Mouse (Mus musculus): ENCODE data around the gene Pou5f1.

The Pou5f1 gene

DNA sequence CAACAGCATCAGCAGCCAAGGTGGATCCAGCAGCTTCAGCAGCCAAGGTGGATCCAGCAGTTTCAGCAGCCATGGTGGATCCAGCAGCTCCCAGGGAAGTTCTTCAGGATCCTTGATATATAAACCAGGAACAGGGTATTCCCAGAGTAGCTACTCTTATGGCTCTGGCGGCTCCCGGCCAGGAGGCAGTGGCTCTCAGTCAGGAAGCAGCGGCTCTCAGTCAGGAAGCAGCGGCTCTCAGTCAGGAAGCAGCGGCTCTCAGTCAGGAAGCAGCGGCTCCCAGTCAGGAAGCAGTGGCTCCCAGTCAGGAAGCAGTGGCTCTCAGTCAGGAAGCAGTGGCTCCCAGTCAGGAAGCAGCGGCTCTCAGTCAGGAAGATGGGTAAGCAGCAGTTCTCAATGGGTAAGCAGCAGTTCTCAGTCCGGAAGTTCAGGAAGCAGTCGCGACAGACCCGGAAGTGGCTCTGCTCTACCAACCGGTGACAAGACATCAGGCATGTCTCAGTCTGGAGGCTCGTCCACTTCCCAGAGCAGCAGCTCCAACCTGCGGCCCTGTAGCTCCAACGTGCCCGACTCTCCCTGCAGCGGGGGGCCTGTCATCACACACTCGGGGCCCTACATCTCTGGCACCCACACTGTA, 49.1 kb downstream of the Pou5f1 start:
- DNase-seq = no peak

DNA sequence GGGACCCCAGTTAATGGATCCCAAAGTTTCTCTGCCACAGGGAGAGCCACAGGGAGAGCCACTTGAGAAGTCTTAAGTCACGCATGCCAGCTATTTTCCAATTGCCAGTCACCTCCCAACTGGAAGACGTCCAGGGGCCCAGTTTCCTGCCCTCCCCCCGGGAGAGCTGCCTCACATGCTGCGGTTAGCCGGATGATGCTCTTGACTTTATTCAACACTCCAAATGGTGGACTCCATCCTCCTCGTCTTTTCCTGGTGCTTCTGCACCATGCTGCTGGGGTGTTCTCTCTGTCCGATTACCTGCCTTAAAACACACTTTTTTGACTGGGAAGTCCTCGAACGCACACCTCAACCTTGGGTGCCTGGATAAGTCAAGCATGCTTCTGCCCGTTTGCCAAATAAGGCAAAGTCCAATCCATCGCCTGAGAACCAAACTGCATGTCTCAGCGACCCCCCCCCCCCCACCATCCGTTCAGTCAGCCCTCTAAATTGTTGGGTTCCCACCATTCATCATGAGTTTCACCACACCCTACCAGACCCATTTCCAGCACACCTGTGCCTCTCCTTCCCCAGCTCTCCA, 50.5 kb downstream of the Pou5f1 start:
- DNase-seq = no peak

- DNase-seq = peak; percentile 48
These were observed 51.0 kb downstream of the Pou5f1 start for GRCm38 (mm10) chr17:35556812-35557211.

DNA sequence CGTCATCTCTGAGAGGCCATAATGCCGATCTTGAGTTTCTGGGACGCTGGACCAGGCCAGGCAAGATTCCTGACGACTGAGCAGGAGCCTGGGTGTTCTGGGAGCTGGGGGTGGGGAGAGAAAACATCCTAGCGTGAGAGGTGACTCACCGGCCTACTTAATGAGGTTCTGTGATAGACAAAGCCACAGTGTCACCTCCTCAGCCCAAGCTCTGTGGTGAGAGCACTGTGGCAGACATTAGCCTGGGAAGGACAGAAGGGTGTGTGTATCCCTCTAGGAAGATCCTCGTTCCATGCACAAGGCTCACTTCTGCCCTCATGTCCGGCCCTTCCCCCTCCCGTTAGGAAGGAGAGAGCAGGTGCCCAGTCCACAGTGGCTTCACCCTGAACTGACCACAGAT, 51.5 kb downstream of the Pou5f1 start:
- DNase-seq = no peak

DNA sequence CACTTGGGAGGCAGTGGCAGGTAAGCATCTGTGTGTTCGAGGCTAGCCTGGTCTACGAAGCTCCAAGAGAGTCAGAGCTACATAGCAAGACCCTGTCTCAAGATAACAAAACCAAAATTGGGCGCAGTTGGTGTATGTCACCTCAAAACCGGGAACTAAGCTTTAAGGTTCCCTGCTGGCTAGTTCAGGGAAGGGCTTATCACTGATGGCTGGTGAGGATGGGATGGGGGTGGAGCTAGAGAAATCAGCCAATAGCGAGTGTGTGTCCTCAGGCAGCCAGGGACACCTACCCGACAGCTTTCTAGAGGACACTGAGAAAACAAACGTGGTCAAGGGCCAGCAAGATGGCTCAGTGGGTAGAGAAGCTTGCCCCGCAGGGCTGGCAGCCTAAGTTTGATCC, 52.4 kb downstream of the Pou5f1 start:
- no peak for DNase-seq
